Mouse (Mus musculus) forebrain, embryonic 16.5 days (tissue): ENCODE data around the gene Xrra1. TPM values are rescaled to one million over a fixed set of nuclear protein-coding genes. Genes with fewer than 3 reads are reported as not detected.

Source experiments
- ATAC-seq: fragments of 200-750 bp; cut with Nextera tagmentation; 2 replicates; pipeline ENCODE4 v1.8.0; 2017; ENCODE audit warnings: mild to moderate bottlenecking, moderate library complexity
- H3K27ac ChIP-seq: fragments of 300-500 bp; sonication (generic); 2 replicates; pipeline ENCODE4 v1.5.1; 2014; ENCODE audit warnings: low read length, control low read depth
- H3K27me3 ChIP-seq: fragments of 300-500 bp; sonication (generic); replicated peaks from 2 replicates; pipeline ENCODE4 v1.6.1; 2014; ENCODE audit warnings: low read length; ENCODE audit not compliant: control insufficient read depth, insufficient read depth
- H3K36me3 ChIP-seq: fragments of 300-500 bp; sonication (generic); 2 replicates; pipeline ENCODE4 v1.6.1; 2014; ENCODE audit not compliant: control insufficient read depth, insufficient read depth
- H3K4me1 ChIP-seq: fragments of 300-500 bp; sonication (generic); replicated peaks from 2 replicates; pipeline ENCODE4 v1.6.1; 2014; ENCODE audit warnings: low read length; ENCODE audit not compliant: control insufficient read depth, insufficient read depth
- H3K4me2 ChIP-seq: fragments of 300-500 bp; sonication (generic); 2 replicates; pipeline ENCODE4 v1.6.1; 2014; ENCODE audit warnings: mild to moderate bottlenecking, low read length, control low read depth
- H3K4me3 ChIP-seq: fragments of 300-500 bp; sonication (generic); replicated peaks from 2 replicates; pipeline ENCODE4 v1.5.1; 2014; ENCODE audit warnings: mild to moderate bottlenecking, low read length, control low read depth
- H3K9ac ChIP-seq: fragments of 300-500 bp; sonication (generic); replicated peaks from 2 replicates; pipeline ENCODE4 v1.6.1; 2014; ENCODE audit warnings: low read depth, low read length, control low read depth
- H3K9me3 ChIP-seq: fragments of 300-500 bp; sonication (generic); 2 replicates; pipeline ENCODE4 v1.6.1; 2016; ENCODE audit warnings: low read length; ENCODE audit not compliant: control insufficient read depth
- WGBS: fragments of 180-500 bp; shearing (Covaris S2); extraction: QIAGEN DNeasy Blood & Tissue Kit; methylation state at CpG from one replicate; pipeline ENCODE4 v1.1.7; 2014; 5-methylcytosine and 5-hydroxymethylcytosine counted together
- polyA plus RNA-seq: library from polyadenylated mRNA; unstranded; fragments of >200 nt; fragmentation: Nextera tagmentation; extraction: Ambion mirVana; gene quantifications from 2 replicates; pipeline ENCODE4 v1.2.1, GENCODE M21; 2015

Xrra1 gene
- polyA plus RNA-seq, 1 experiment from 2014 or later = 0.70 TPM

- H3K9ac ChIP-seq = no peak overlapping the region
- H3K27me3 ChIP-seq = no peaks in the 10 kb centered on the region
- WGBS = 32% methylated on average over 11 of the region's 11 CpGs
- no peak overlapping the region for H3K4me3 ChIP-seq
- no peaks in the 10 kb centered on the region for H3K9me3 ChIP-seq
- no peaks in the 10 kb centered on the region for H3K36me3 ChIP-seq
- ATAC-seq = no peak
- H3K27ac ChIP-seq = no peak overlapping the region
- no peak overlapping the region for H3K4me2 ChIP-seq
- H3K4me1 ChIP-seq = no peaks in the 10 kb centered on the region
These were observed 5.5 kb downstream of the Xrra1 start for GRCm38 (mm10) chr7:99864241-99865028.

GRCm38 (mm10) chr7:99865219-99865618 lies 6.3 kb downstream of the Xrra1 start:
- H3K4me2 ChIP-seq = no peak overlapping the region
- no peaks in the 10 kb centered on the region for H3K9me3 ChIP-seq
- H3K27me3 ChIP-seq = no peaks in the 10 kb centered on the region
- H3K27ac ChIP-seq = no peak overlapping the region
- 41% methylated on average over 3 of the region's 3 CpGs for WGBS
- no peaks in the 10 kb centered on the region for H3K36me3 ChIP-seq
- no peaks in the 10 kb centered on the region for H3K4me1 ChIP-seq
- H3K9ac ChIP-seq = no peak overlapping the region
- no peak overlapping the region for H3K4me3 ChIP-seq
- no peak for ATAC-seq

GRCm38 (mm10) chr7:99869296-99869695 lies 10.4 kb downstream of the Xrra1 start:
- Histone ChIP-seq H3K36me3 (no peaks in the 10 kb centered on the region), H3K27ac (no peak overlapping the region), H3K27me3 (no peaks in the 10 kb centered on the region), H3K4me2 (no peak overlapping the region), H3K9me3 (no peaks in the 10 kb centered on the region), H3K9ac (no peak overlapping the region), H3K4me1 (no peaks in the 10 kb centered on the region), H3K4me3 (no peak overlapping the region)
- WGBS = 75% methylated on average over 4 of the region's 4 CpGs
- ATAC-seq = no peak

GRCm38 (mm10) chr7:99873965-99874364 lies 15.0 kb downstream of the Xrra1 start:
- Histone ChIP-seq H3K4me2 (no peak overlapping the region), H3K4me3 (no peak overlapping the region), H3K36me3 (no peaks in the 10 kb centered on the region), H3K9me3 (no peaks in the 10 kb centered on the region), H3K27ac (no peak overlapping the region), H3K9ac (no peak overlapping the region), H3K4me1 (no peaks in the 10 kb centered on the region), H3K27me3 (no peaks in the 10 kb centered on the region)
- 47% methylated on average over 6 of the region's 6 CpGs for WGBS
- ATAC-seq = no peak

GRCm38 (mm10) chr7:99875891-99876290 lies 17.0 kb downstream of the Xrra1 start:
- Histone ChIP-seq H3K36me3 (no peaks in the 10 kb centered on the region), H3K9ac (no peak overlapping the region), H3K4me2 (no peak overlapping the region), H3K9me3 (no peaks in the 10 kb centered on the region), H3K27me3 (no peaks in the 10 kb centered on the region), H3K4me1 (no peaks in the 10 kb centered on the region), H3K4me3 (no peak overlapping the region), H3K27ac (no peak overlapping the region)
- WGBS = 52% methylated on average over 5 of the region's 5 CpGs
- no peak for ATAC-seq

GRCm38 (mm10) chr7:99876345-99876744 lies 17.4 kb downstream of the Xrra1 start:
- WGBS = 2% methylated on average over 3 of the region's 3 CpGs
- Histone ChIP-seq H3K27ac (no peak overlapping the region), H3K4me1 (no peaks in the 10 kb centered on the region), H3K36me3 (no peaks in the 10 kb centered on the region), H3K4me3 (no peak overlapping the region), H3K27me3 (no peaks in the 10 kb centered on the region), H3K9me3 (no peaks in the 10 kb centered on the region), H3K4me2 (no peak overlapping the region), H3K9ac (no peak overlapping the region)
- 0 out of 2 replicates have a peak, but pooled peaks have one; percentile 20 for ATAC-seq

GRCm38 (mm10) chr7:99878254-99878653 lies 19.3 kb downstream of the Xrra1 start:
- H3K4me2 ChIP-seq = no peak overlapping the region
- H3K9ac ChIP-seq = no peak overlapping the region
- H3K27ac ChIP-seq = no peak overlapping the region
- no peak overlapping the region for H3K4me3 ChIP-seq
- no peaks in the 10 kb centered on the region for H3K9me3 ChIP-seq
- no peaks in the 10 kb centered on the region for H3K4me1 ChIP-seq
- no peaks in the 10 kb centered on the region for H3K27me3 ChIP-seq
- H3K36me3 ChIP-seq = no peaks in the 10 kb centered on the region
- peak; percentile 72; the same call in 1 of the 2 replicates for ATAC-seq
- 75% methylated on average over 2 of the region's 2 CpGs for WGBS

- no peak for ATAC-seq
- Histone ChIP-seq H3K27ac (no peak overlapping the region), H3K36me3 (no peaks in the 10 kb centered on the region), H3K4me2 (no peak overlapping the region), H3K4me1 (no peaks in the 10 kb centered on the region), H3K27me3 (no peaks in the 10 kb centered on the region), H3K9ac (no peak overlapping the region), H3K9me3 (no peaks in the 10 kb centered on the region), H3K4me3 (no peak overlapping the region)
- WGBS = 74% methylated on average over 2 of the region's 2 CpGs
These were observed 28.4 kb downstream of the Xrra1 start for GRCm38 (mm10) chr7:99887230-99887735.

GRCm38 (mm10) chr7:99887743-99888142 lies 28.8 kb downstream of the Xrra1 start:
- Histone ChIP-seq H3K9ac (no peak overlapping the region), H3K27me3 (no peaks in the 10 kb centered on the region), H3K4me2 (no peak overlapping the region), H3K4me3 (no peak overlapping the region), H3K9me3 (no peaks in the 10 kb centered on the region), H3K27ac (no peak overlapping the region), H3K4me1 (no peaks in the 10 kb centered on the region), H3K36me3 (no peaks in the 10 kb centered on the region)
- ATAC-seq = no peak
